Mouse (Mus musculus): ENCODE measurements at regions not wholly inside any gene's neighbourhood (a gene's known extent, or its start where the extent isn't known, plus 50 kb on each side); places are given as distances from the start of the nearest gene placed in this dataset.
A peak's percentile ranks its signal among the peaks of the same experiment; 100 is the strongest.

GRCm38 (mm10) chr13:44501777-44502321 is 227.4 kb upstream of the Jarid2 start:
- Histone ChIP-seq H3K9ac (replicated peaks; ENCODE audit: low read length) (no peak overlapping the region), H3K27ac (ENCODE audit: low read length) (no peak overlapping the region), H3K4me2 (replicated peaks; ENCODE audit: low read depth, low read length) (no peak overlapping the region), H3K27me3 (ENCODE audit: insufficient read depth, low read length) (no peaks in the 10 kb centered on the region), H3K36me3 (ENCODE audit: insufficient read depth, low read length) (no peaks in the 10 kb centered on the region), H3K4me3 (ENCODE audit: low read length) (no peak overlapping the region), H3K4me1 (ENCODE audit: insufficient read depth, low read length) (peaks cover 28% of the 10 kb centered on the region), H3K9me3 (ENCODE audit: low read length) (no peaks in the 10 kb centered on the region)
- WGBS = 47% methylated on average over 5 of the region's 5 CpGs
- peak; percentile 71 for ATAC-seq (ENCODE audit: low FRiP score, low TSS enrichment)

- Histone ChIP-seq H3K9ac (replicated peaks; ENCODE audit: low read length) (no peak overlapping the region), H3K36me3 (ENCODE audit: insufficient read depth, low read length) (no peaks in the 10 kb centered on the region), H3K4me2 (replicated peaks; ENCODE audit: low read depth, low read length) (no peak overlapping the region), H3K9me3 (ENCODE audit: low read length) (no peaks in the 10 kb centered on the region), H3K27me3 (ENCODE audit: insufficient read depth, low read length) (no peaks in the 10 kb centered on the region), H3K4me1 (ENCODE audit: insufficient read depth, low read length) (peaks cover 28% of the 10 kb centered on the region), H3K4me3 (ENCODE audit: low read length) (no peak overlapping the region), H3K27ac (ENCODE audit: low read length) (peak overlapping the region; percentile 82)
- ATAC-seq (ENCODE audit: low FRiP score, low TSS enrichment) = no peak
- 57% methylated on average over 10 of the region's 10 CpGs for WGBS
Measured at GRCm38 (mm10) chr13:44502612-44503256, 226.5 kb upstream of the Jarid2 start.

- WGBS = 46% methylated on average over 15 of the region's 15 CpGs
- peak; percentile 78 for ATAC-seq (ENCODE audit: low FRiP score, low TSS enrichment)
- Histone ChIP-seq H3K9me3 (ENCODE audit: low read length) (no peaks in the 10 kb centered on the region), H3K4me2 (replicated peaks; ENCODE audit: low read depth, low read length) (no peak overlapping the region), H3K36me3 (ENCODE audit: insufficient read depth, low read length) (no peaks in the 10 kb centered on the region), H3K4me1 (ENCODE audit: insufficient read depth, low read length) (peaks cover 28% of the 10 kb centered on the region), H3K27me3 (ENCODE audit: insufficient read depth, low read length) (no peaks in the 10 kb centered on the region), H3K27ac (ENCODE audit: low read length) (peak overlapping the region; percentile 82), H3K4me3 (ENCODE audit: low read length) (no peak overlapping the region), H3K9ac (replicated peaks; ENCODE audit: low read length) (no peak overlapping the region)
Measured at GRCm38 (mm10) chr13:44503257-44503950, 225.9 kb upstream of the Jarid2 start.

- Histone ChIP-seq H3K27me3 (ENCODE audit: insufficient read depth, low read length) (no peaks in the 10 kb centered on the region), H3K9me3 (ENCODE audit: low read length) (no peaks in the 10 kb centered on the region), H3K4me1 (ENCODE audit: insufficient read depth, low read length) (peaks cover 30% of the 10 kb centered on the region), H3K4me2 (replicated peaks; ENCODE audit: low read depth, low read length) (no peak overlapping the region), H3K36me3 (ENCODE audit: insufficient read depth, low read length) (no peaks in the 10 kb centered on the region), H3K27ac (ENCODE audit: low read length) (peak overlapping the region; percentile 66), H3K9ac (replicated peaks; ENCODE audit: low read length) (no peak overlapping the region), H3K4me3 (ENCODE audit: low read length) (no peak overlapping the region)
- 72% methylated on average over 6 of the region's 6 CpGs for WGBS
- no peak for ATAC-seq (ENCODE audit: low FRiP score, low TSS enrichment)
Measured at GRCm38 (mm10) chr13:44504455-44504854, 224.8 kb upstream of the Jarid2 start.

- no peaks in the 10 kb centered on the region for H3K36me3 ChIP-seq (ENCODE audit: insufficient read depth, low read length)
- no peak overlapping the region for H3K4me3 ChIP-seq (ENCODE audit: low read length)
- H3K27me3 ChIP-seq (ENCODE audit: insufficient read depth, low read length) = no peaks in the 10 kb centered on the region
- ATAC-seq (ENCODE audit: low FRiP score, low TSS enrichment) = no peak
- H3K4me1 ChIP-seq (ENCODE audit: insufficient read depth, low read length) = peaks cover 29% of the 10 kb centered on the region
- H3K4me2 ChIP-seq (replicated peaks; ENCODE audit: low read depth, low read length) = no peak overlapping the region
- H3K9me3 ChIP-seq (ENCODE audit: low read length) = no peaks in the 10 kb centered on the region
- H3K9ac ChIP-seq (replicated peaks; ENCODE audit: low read length) = no peak overlapping the region
- no peak overlapping the region for H3K27ac ChIP-seq (ENCODE audit: low read length)
- 51% methylated on average over 5 of the region's 5 CpGs for WGBS
Measured at GRCm38 (mm10) chr13:44506975-44507374, 222.3 kb upstream of the Jarid2 start.

- no peak for ATAC-seq (ENCODE audit: low FRiP score, low TSS enrichment)
- 27% methylated on average over 11 of the region's 11 CpGs for WGBS
Measured at GRCm38 (mm10) chr13:44509526-44510159, 219.6 kb upstream of the Jarid2 start.

GRCm38 (mm10) chr13:44513378-44514285 is 215.6 kb upstream of the Jarid2 start:
- peak; percentile 85; the same call in 1 of the 2 replicates for ATAC-seq (ENCODE audit: low FRiP score, low TSS enrichment)

More at GRCm38 (mm10) chr13:44509526-44510159, 219.6 kb upstream of the Jarid2 start:
- H3K27ac ChIP-seq (ENCODE audit: low read length) = no peak overlapping the region
- H3K9ac ChIP-seq (replicated peaks; ENCODE audit: low read length) = no peak overlapping the region
- no peaks in the 10 kb centered on the region for H3K9me3 ChIP-seq (ENCODE audit: low read length)
- H3K4me2 ChIP-seq (replicated peaks; ENCODE audit: low read depth, low read length) = no peak overlapping the region
- no peaks in the 10 kb centered on the region for H3K27me3 ChIP-seq (ENCODE audit: insufficient read depth, low read length)
- no peak overlapping the region for H3K4me3 ChIP-seq (ENCODE audit: low read length)
- H3K4me1 ChIP-seq (ENCODE audit: insufficient read depth, low read length) = peaks cover 14% of the 10 kb centered on the region
- H3K36me3 ChIP-seq (ENCODE audit: insufficient read depth, low read length) = no peaks in the 10 kb centered on the region

GRCm38 (mm10) chr13:44514636-44515158 is 214.6 kb upstream of the Jarid2 start:
- Histone ChIP-seq H3K27me3 (ENCODE audit: insufficient read depth, low read length) (no peaks in the 10 kb centered on the region), H3K4me1 (ENCODE audit: insufficient read depth, low read length) (peaks cover 22% of the 10 kb centered on the region), H3K9me3 (ENCODE audit: low read length) (no peaks in the 10 kb centered on the region), H3K4me2 (replicated peaks; ENCODE audit: low read depth, low read length) (no peak overlapping the region), H3K9ac (replicated peaks; ENCODE audit: low read length) (no peak overlapping the region), H3K4me3 (ENCODE audit: low read length) (no peak overlapping the region), H3K36me3 (ENCODE audit: insufficient read depth, low read length) (no peaks in the 10 kb centered on the region), H3K27ac (ENCODE audit: low read length) (no peak overlapping the region)
- 82% methylated on average over 5 of the region's 5 CpGs for WGBS
- no peak for ATAC-seq (ENCODE audit: low FRiP score, low TSS enrichment)

More at GRCm38 (mm10) chr13:44513378-44514285, 215.6 kb upstream of the Jarid2 start:
- Histone ChIP-seq H3K4me1 (ENCODE audit: insufficient read depth, low read length) (peaks cover 26% of the 10 kb centered on the region), H3K4me3 (ENCODE audit: low read length) (no peak overlapping the region), H3K36me3 (ENCODE audit: insufficient read depth, low read length) (no peaks in the 10 kb centered on the region), H3K4me2 (replicated peaks; ENCODE audit: low read depth, low read length) (no peak overlapping the region), H3K27ac (ENCODE audit: low read length) (no peak overlapping the region), H3K9ac (replicated peaks; ENCODE audit: low read length) (no peak overlapping the region), H3K9me3 (ENCODE audit: low read length) (no peaks in the 10 kb centered on the region), H3K27me3 (ENCODE audit: insufficient read depth, low read length) (no peaks in the 10 kb centered on the region)
- WGBS = 57% methylated on average over 13 of the region's 13 CpGs

GRCm38 (mm10) chr13:44516863-44517262 is 212.4 kb upstream of the Jarid2 start:
- Histone ChIP-seq H3K4me2 (replicated peaks; ENCODE audit: low read depth, low read length) (no peak overlapping the region), H3K9ac (replicated peaks; ENCODE audit: low read length) (no peak overlapping the region), H3K9me3 (ENCODE audit: low read length) (no peaks in the 10 kb centered on the region), H3K4me3 (ENCODE audit: low read length) (no peak overlapping the region), H3K4me1 (ENCODE audit: insufficient read depth, low read length) (peaks cover 20% of the 10 kb centered on the region), H3K36me3 (ENCODE audit: insufficient read depth, low read length) (no peaks in the 10 kb centered on the region), H3K27me3 (ENCODE audit: insufficient read depth, low read length) (no peaks in the 10 kb centered on the region), H3K27ac (ENCODE audit: low read length) (no peak overlapping the region)
- 37% methylated on average over 4 of the region's 4 CpGs for WGBS
- 0 out of 2 replicates have a peak, but pooled peaks have one; percentile 39 for ATAC-seq (ENCODE audit: low FRiP score, low TSS enrichment)

Measured in kidney, embryonic 16.5 days (tissue).